Mouse (Mus musculus) lung, postnatal 36 days (tissue): ENCODE measurements around the gene Sepsecs.
"Not testable (repeated sequence)": the region's sequence is repeated elsewhere in the genome, so short reads cannot be mapped to it uniquely, and the experiment has no call there.

ENCODE experiments used
- DNase-seq: peaks from one replicate; pipeline ENCODE4 v3.0.0; 2022; ENCODE audit warnings: mixed read lengths

The Sepsecs gene

GRCm38 (mm10) chr5:52669426-52670191, at the start of gene Sepsecs:
Gene Sepsecs (minus strand): TSS chr5:52669708.
- peak; percentile 94 for DNase-seq

- DNase-seq: peak; percentile 84
Observed at GRCm38 (mm10) chr5:52716742-52717448, 47.4 kb upstream of the Sepsecs start.

- no peak for DNase-seq
Observed at GRCm38 (mm10) chr5:52712704-52713103, 43.2 kb upstream of the Sepsecs start.

GRCm38 (mm10) chr5:52704562-52704961, 35.1 kb upstream of the Sepsecs start:
- no peak for DNase-seq

GRCm38 (mm10) chr5:52697882-52698440, 28.5 kb upstream of the Sepsecs start:
- not testable (repeated sequence) for DNase-seq

- DNase-seq: no peak
Observed at GRCm38 (mm10) chr5:52697291-52697690, 27.8 kb upstream of the Sepsecs start.

GRCm38 (mm10) chr5:52687741-52688455, 18.4 kb upstream of the Sepsecs start:
- no peak for DNase-seq

- DNase-seq: no peak
Observed at GRCm38 (mm10) chr5:52681111-52681510, 11.6 kb upstream of the Sepsecs start.

GRCm38 (mm10) chr5:52680191-52680590, 10.7 kb upstream of the Sepsecs start:
- no peak for DNase-seq

- DNase-seq: no peak
Observed at GRCm38 (mm10) chr5:52678498-52679070, 9.1 kb upstream of the Sepsecs start.

- DNase-seq: peak; percentile 20
Observed at GRCm38 (mm10) chr5:52677126-52677525, 7.6 kb upstream of the Sepsecs start.

GRCm38 (mm10) chr5:52674384-52675069, 5.0 kb upstream of the Sepsecs start:
- DNase-seq: no peak

- DNase-seq: no peak
Observed at GRCm38 (mm10) chr5:52673341-52673740, 3.8 kb upstream of the Sepsecs start.

- DNase-seq: no peak
Observed at GRCm38 (mm10) chr5:52670745-52671144, 1.2 kb upstream of the Sepsecs start.

- DNase-seq: no peak
Observed at GRCm38 (mm10) chr5:52666766-52667165, 2.7 kb downstream of the Sepsecs start.

- no peak for DNase-seq
Observed at GRCm38 (mm10) chr5:52657957-52658356, 11.6 kb downstream of the Sepsecs start.

GRCm38 (mm10) chr5:52657336-52657735, 12.2 kb downstream of the Sepsecs start:
- DNase-seq: no peak

- DNase-seq: no peak
Observed at GRCm38 (mm10) chr5:52655992-52656391, 13.5 kb downstream of the Sepsecs start.

- DNase-seq: no peak
Observed at GRCm38 (mm10) chr5:52654961-52655360, 14.5 kb downstream of the Sepsecs start.

- no peak for DNase-seq
Observed at GRCm38 (mm10) chr5:52652606-52653005, 16.9 kb downstream of the Sepsecs start.

GRCm38 (mm10) chr5:52652086-52652485, 17.4 kb downstream of the Sepsecs start:
- no peak for DNase-seq
